Mouse (Mus musculus): ENCODE measurements at regions not wholly inside any gene's neighbourhood (a gene's known extent, or its start where the extent isn't known, plus 50 kb on each side); places are given as distances from the start of the nearest gene placed in this dataset.

DNA sequence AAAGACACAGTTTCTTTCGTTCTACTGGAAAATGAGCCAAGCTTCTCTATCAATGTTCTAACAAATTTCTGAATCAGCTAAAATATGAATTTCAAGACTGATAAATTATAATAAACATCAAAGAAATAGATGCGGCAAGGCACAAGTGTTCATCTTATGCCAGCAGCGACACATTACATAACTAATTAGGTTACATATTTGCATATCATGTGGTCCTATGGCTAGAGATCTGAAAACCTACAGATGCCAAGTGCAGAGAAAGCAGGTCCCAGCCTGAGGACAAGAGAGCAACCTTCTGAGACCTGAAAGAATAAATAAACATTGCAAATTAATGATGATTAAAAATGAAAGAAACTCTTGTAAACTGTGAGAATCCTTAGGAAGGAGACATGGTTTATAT is 201.3 kb upstream of the Tent5a start:
- no peak for TF ChIP-seq POLR2A (IDR thresholded peaks at IDR 0.05; ENCODE audit: low read depth, low read length)
- TF ChIP-seq CTCF (IDR thresholded peaks at IDR 0.05; ENCODE audit: borderline replicate concordance, insufficient read depth, low read length), result no peak

Measured in embryonic fibroblast, embryonic 13.5 days (primary cell).